Mouse (Mus musculus): ENCODE results near the gene Chp2.
"Not testable (repeated sequence)": the region's sequence is repeated elsewhere in the genome, so short reads cannot be mapped to it uniquely, and the experiment has no call there.

The Chp2 gene

DNA sequence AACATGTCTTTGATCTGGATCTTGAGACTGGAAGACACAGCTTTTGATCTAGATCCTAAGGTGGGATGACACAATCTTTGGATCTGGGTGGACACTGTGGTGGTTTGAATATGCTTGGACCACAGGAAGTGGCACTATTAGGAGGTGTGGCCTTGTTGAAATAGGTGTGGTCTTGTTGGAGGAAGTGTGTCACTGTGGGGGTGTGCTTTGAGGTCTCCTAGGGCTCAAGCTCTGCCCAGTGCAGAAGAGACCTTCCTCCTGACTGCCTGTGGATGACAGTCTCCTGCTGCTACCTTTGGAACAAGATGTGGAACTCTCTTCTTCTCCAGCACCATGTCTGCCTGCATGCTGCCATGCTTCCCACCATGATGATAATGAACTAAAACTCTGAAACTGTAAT, 23.4 kb downstream of the Chp2 start:
- not testable (repeated sequence) for DNase-seq (ENCODE audit: low spot score)

DNA sequence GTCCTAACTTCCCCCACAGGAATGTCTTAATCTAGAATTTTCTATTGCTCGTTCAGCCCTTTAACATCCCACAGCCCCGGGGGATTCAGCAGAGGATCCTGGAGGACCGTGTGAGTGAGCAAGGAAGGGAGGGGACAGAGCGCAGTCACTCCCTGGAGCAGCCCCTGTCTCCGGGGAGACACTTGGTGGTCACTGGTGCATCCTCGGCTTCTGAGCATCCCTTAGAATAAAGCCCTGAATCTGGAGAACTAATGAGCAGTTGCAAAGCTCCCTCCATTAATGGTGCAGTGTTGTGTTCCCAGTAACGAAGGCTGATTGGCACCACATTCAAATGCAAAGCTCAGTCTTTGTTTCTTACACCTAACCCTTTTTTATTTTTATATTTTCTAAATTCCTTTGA, 24.9 kb downstream of the Chp2 start:
- no peak for DNase-seq (ENCODE audit: low spot score)

DNA sequence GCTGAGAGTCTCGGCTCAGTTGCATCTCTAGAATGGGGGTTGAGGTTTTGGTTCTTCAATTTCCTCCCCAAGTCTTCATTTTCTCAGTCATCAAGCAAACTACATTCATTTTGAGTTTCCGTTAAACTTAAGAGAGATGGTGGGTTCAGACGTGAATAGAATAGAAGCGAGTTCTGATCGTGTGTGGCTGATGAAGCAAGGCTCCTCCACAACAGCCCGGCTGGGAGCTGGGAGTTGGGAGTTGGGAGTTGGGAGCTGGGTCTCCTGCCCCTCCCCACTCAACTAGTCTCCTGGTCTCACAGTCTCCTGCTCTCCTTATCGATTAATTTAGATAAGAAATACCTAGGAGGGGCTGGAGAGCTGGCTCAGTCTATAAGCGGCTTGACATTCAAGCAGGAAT, 25.3 kb downstream of the Chp2 start:
- DNase-seq (ENCODE audit: low spot score) = no peak

DNA sequence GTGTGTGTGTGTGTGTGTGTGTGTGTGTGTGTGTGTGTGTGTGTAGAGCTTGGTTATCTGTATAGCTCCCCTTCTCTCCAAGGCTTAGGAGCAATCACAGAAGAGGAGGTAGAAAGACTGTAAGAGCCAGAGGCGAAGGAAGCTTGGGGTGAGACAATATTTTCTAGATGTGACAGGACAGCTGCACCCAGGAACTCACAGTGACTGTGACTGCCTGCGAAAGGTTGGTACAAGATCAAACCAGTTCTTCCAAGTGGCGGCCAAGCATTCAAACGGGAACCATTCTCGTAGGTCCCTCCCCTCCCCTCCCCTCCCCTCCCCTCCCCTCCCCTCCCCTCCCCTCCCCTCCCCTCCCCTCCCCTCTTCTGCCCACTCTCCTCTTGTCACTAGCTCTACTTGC, 26.7 kb downstream of the Chp2 start:
- no peak for DNase-seq (ENCODE audit: low spot score)

DNA sequence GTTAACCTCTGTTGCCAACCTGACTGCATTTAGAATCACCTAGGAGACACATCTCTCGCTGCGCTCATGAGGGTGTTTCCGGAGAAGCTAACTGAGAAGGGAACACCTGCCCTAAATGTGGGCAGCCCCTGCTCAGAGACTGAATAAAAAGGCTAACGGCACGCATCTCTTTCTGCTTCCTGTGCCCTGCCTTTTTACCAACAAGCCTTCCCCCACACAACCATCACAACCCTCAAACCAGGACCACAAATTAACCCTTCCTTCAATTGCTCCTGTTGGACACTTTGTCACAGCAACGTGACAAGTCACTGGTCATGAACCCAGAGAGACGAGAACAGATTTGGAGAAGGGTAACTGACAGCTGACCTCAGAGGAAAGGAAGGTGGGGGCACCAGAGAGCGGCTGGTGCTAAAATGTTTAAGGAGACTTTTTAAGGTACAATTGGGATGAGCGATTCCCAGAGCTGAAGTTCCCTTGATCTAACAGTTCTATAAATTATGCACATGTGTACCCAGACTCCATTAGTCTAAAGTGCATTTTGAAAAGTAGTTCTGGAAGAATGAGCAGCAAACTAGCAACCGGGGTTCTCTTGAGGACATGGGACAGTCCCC, 28.1 kb downstream of the Chp2 start:
- DNase-seq (ENCODE audit: low spot score) = no peak

DNA sequence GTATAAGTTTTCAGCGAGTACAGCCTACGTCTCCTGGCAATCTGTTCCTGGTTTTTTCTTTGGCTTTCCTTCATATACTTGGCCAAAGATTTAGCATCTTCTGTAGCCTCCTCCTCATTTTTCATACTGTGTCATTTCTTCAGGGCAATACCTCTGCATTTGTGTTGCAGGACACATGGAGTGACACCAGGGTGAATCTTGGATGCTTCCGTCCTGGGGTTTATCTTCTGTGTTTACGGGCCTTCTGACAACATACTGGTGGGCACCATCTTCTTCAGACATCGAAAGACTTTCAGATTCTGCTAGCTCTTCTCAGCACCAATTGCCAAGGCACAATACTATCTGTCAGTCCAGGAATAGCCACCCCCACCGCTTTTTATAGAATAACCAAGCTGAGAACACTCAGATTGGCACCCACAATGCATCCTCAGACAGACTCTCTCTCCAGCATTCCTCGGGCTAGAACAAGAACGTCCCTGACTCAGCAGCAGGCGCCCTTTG, 30.1 kb downstream of the Chp2 start:
- DNase-seq (ENCODE audit: low spot score) = no peak

DNA sequence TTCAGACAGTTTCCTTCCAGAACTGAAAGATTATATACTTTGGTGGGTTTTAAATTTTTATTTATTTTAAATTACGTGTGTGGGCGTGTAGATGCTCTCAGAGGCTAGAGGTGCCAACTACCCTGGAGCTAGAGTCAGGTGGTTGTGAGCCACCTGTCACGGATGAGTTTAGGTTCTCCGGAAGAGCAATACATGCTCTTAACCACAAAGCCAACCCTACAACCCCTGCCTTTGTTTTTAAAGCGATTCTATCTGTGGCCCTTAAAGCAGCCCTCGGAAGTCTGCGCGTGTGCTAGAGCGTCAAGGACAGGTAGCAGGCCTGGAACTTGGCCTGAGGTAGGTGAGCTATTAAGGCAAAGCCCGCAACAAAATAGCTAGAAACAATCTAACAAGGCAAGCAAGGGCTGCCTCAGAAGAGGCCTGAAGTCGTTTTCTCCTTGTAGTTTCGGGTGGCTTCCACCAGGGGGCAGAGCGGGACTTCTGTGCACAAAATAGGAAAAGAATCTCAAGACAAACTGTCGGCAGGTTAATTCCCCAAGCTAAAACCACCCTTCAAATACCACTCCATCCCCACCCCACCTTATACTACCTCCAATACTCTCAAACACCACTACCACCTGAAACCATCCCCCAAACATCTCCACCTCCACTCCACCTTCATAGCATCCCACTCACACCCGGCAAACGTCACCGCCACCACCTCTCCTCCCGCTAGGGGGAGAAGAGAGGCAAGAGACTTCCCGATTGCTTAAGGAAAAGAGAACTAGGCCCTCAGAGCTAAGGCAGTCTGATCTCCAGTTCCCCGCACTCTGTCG, 32.1 kb downstream of the Chp2 start:
- DNase-seq (ENCODE audit: low spot score) = peak; percentile 30

DNA sequence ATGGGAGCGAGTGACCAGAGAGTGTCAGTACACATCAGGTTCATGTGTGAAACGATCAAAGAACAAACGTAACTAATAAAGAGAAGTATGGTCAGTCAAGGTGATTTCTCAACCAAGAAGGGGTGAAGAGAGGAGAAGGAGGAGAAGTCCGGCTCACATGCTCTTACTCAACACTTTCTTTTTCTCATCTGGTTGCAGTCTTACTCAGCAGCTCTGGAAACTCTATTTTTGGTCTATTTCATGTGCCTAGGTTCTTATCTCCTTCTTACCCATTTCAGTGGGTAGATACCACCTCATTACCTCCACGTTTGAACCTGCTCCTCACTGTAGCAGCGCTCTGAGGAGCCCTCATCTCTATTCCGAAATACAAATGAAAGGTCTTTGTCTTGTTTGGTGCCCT, 37.4 kb downstream of the Chp2 start:
- DNase-seq (ENCODE audit: low spot score) = no peak

DNA sequence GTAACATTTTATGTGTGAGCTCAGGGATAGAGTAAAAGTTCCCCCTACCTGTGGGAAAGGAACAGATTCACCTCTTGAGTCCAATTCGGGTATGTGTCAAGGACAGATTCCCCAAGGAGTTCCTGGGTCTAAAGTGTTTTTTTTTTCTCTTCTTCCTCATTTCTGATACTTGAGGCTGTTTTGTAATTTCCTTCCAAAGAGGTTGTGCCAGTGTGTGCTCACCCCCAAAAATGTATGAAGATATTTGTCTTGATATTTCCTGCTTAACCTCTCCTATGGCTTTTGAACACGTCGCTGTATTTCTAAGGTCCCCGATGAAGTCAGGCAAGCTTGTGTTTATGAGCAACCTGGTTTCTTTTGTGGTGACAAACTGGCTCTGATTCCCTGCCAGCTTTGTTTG, 39.2 kb downstream of the Chp2 start:
- DNase-seq (ENCODE audit: low spot score) = no peak

DNA sequence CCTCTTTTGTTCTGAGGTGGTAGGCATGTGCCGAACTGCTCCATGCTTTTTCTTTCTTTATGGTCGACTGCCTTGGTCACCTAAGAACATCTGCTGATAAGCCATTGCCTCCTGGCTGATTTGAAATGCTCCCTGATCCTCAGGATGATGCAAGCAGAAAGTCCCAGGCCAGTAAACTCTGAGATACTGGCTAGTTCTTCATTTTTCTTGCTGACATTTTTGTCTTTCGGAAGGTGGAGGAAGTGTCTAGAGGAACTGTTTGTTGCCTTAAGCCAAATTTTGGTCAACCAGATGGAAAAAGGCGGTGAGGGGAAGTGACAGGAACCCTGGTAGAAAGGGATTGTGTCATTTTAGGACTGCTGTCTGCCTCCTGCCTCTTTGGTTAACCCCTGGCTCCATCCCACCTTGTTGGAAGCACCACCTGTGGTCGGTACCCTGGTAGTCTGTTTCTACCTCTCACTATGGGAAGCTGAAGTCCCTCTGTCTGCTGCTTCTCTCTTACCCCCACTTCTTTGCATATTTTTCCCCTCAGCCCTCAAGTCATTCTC, 40.8 kb downstream of the Chp2 start:
- no peak for DNase-seq (ENCODE audit: low spot score)

DNA sequence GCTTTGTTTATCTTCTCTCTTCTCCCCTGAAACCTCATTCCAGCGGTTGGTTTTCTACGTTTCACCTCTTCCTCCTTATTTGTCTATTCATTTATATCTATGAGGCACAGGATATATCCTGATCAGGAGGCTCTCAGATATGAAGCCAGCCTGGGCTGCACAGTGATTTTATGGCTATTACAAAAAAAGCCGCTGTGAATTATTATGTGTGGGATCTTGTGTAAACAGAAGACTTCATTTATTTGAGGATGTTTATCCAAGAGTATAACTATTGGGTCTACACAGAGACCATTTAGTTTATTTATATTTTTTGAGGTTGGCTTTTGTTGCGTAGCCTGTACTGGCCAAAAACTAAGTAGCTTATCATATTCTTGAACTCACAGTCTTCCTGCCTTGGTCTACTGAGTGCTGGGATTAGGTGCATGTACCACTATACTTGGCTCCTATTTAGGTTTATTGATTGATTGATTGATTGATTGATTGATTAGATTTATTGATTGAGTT, 49.7 kb downstream of the Chp2 start:
- DNase-seq (ENCODE audit: low spot score) = no peak

DNA sequence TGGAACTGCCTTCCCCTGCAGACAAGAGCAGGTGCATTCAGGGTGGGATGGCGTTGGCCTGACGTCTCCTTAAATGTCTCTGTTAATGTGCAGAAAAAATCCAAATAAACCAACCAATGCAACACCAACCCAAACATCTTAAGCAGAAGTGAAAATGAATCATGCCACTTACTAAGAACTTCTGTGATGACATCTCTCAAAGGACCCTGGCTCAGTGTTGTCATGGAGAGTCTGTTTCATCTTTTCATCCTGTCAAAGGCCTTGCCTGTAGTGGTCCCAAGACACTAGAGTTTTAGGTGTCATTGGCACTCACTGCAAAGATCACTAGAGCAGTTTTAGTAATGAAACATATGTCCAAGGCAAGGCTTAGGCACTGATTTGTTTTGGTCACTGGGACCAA, 53.0 kb downstream of the Chp2 start:
- DNase-seq (ENCODE audit: low spot score) = no peak

All from MN1 (cell line).